Mouse (Mus musculus): Measurements from ENCODE around the gene Trp53. TPM values are rescaled to one million over a fixed set of nuclear protein-coding genes. Genes with fewer than 3 reads are reported as not detected.

Trp53 gene
- total and polyA plus RNA-seq, 2 experiments from 2014 or later = 30.3 to 34.5 TPM

- DNase-seq (ENCODE audit: low spot score) (peak; percentile 78), ATAC-seq (ENCODE audit: low FRiP score) (peak; percentile 50; the same call in 1 of the 2 replicates)
- 0 out of 2 replicates have a peak overlapping the region, but pooled peaks have one; percentile 3 for H3K9ac ChIP-seq (replicated peaks; ENCODE audit: low read length, poor library complexity, severe bottlenecking)
- no peak overlapping the region for H3K4me2 ChIP-seq (ENCODE audit: low read depth, low read length, poor library complexity, severe bottlenecking)
- H3K4me3 ChIP-seq (ENCODE audit: low read depth, low read length) = no peak overlapping the region
- H3K9me3 ChIP-seq (ENCODE audit: low read length) = no peaks in the 10 kb centered on the region
- no peak for TF ChIP-seq CTCF (IDR thresholded peaks at IDR 0.05)
- WGBS = 13% methylated on average over 6 of the region's 6 CpGs
- peaks cover 8% of the 10 kb centered on the region for H3K4me1 ChIP-seq (ENCODE audit: insufficient read depth, low read length)
- no peak overlapping the region for H3K27ac ChIP-seq (ENCODE audit: low read depth, low read length)
- no peaks in the 10 kb centered on the region for H3K27me3 ChIP-seq (ENCODE audit: insufficient read depth, low read length)
- H3K36me3 ChIP-seq (ENCODE audit: insufficient read depth, low read length) = peaks cover 30% of the 10 kb centered on the region
Observed at GRCm38 (mm10) chr11:69600098-69600497, 19.9 kb downstream of the Trp53 start.

- no peaks in the 10 kb centered on the region for H3K9me3 ChIP-seq (ENCODE audit: low read length)
- no peak overlapping the region for H3K27ac ChIP-seq (ENCODE audit: low read depth, low read length)
- H3K9ac ChIP-seq (replicated peaks; ENCODE audit: low read length, poor library complexity, severe bottlenecking) = no peak overlapping the region
- 80% methylated on average over 3 of the region's 3 CpGs for WGBS
- DNase-seq (ENCODE audit: low spot score) = no peak
- ATAC-seq (ENCODE audit: low FRiP score) = no peak
- no peak overlapping the region for H3K4me3 ChIP-seq (ENCODE audit: low read depth, low read length)
- TF ChIP-seq CTCF (IDR thresholded peaks at IDR 0.05) = no peak
- peaks cover 27% of the 10 kb centered on the region for H3K36me3 ChIP-seq (ENCODE audit: insufficient read depth, low read length)
- H3K4me2 ChIP-seq (ENCODE audit: low read depth, low read length, poor library complexity, severe bottlenecking) = no peak overlapping the region
- peaks cover 10% of the 10 kb centered on the region for H3K4me1 ChIP-seq (ENCODE audit: insufficient read depth, low read length)
- no peaks in the 10 kb centered on the region for H3K27me3 ChIP-seq (ENCODE audit: insufficient read depth, low read length)
Observed at GRCm38 (mm10) chr11:69601768-69602167, 21.6 kb downstream of the Trp53 start.

DNA sequence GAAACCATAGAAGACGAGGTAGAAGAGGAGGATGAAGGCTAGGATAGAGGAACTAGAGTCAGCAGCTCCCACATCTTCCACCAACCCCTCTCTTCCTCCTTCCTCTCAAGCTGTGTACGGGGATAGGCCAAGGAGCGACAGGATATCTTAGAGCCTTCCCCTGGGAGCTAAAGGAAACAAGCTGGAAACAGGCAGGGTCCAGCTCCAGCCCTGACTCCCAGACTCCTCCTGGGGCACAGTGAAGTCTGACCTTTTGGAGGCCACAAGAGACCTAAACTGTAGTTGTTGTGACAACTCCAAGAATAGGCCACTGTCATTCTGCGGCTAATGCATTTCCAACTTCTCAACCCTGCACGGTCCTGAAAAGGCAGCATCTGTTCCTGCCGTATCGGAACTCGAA lies 23.4 kb downstream of the Trp53 start:
- Histone ChIP-seq H3K4me2 (ENCODE audit: low read depth, low read length, poor library complexity, severe bottlenecking) (peak overlapping the region; percentile 80), H3K36me3 (ENCODE audit: insufficient read depth, low read length) (peaks cover 27% of the 10 kb centered on the region), H3K9me3 (ENCODE audit: low read length) (no peaks in the 10 kb centered on the region), H3K9ac (replicated peaks; ENCODE audit: low read length, poor library complexity, severe bottlenecking) (no peak overlapping the region), H3K4me1 (ENCODE audit: insufficient read depth, low read length) (peaks cover 10% of the 10 kb centered on the region), H3K4me3 (ENCODE audit: low read depth, low read length) (peak overlapping the region; percentile 91), H3K27ac (ENCODE audit: low read depth, low read length) (peak overlapping the region; percentile 90; the same call in 1 of the 2 replicates), H3K27me3 (ENCODE audit: insufficient read depth, low read length) (no peaks in the 10 kb centered on the region)
- ATAC-seq (ENCODE audit: low FRiP score) (no peak), DNase-seq (ENCODE audit: low spot score) (no peak)
- no peak for TF ChIP-seq CTCF (IDR thresholded peaks at IDR 0.05)
- 80% methylated on average over 8 of the region's 8 CpGs for WGBS

GRCm38 (mm10) chr11:69604347-69604746 lies 24.2 kb downstream of the Trp53 start:
- Histone ChIP-seq H3K9me3 (ENCODE audit: low read length) (no peaks in the 10 kb centered on the region), H3K4me1 (ENCODE audit: insufficient read depth, low read length) (peaks cover 10% of the 10 kb centered on the region), H3K4me2 (ENCODE audit: low read depth, low read length, poor library complexity, severe bottlenecking) (peak overlapping the region; percentile 80), H3K36me3 (ENCODE audit: insufficient read depth, low read length) (peaks cover 27% of the 10 kb centered on the region), H3K27me3 (ENCODE audit: insufficient read depth, low read length) (no peaks in the 10 kb centered on the region), H3K27ac (ENCODE audit: low read depth, low read length) (peak overlapping the region; percentile 90), H3K9ac (replicated peaks; ENCODE audit: low read length, poor library complexity, severe bottlenecking) (peak overlapping the region; percentile 90), H3K4me3 (ENCODE audit: low read depth, low read length) (peak overlapping the region; percentile 91)
- ATAC-seq (ENCODE audit: low FRiP score) = no peak
- no peak for TF ChIP-seq CTCF (IDR thresholded peaks at IDR 0.05)
- no peak for DNase-seq (ENCODE audit: low spot score)
- WGBS = 27% methylated on average over 3 of the region's 3 CpGs

GRCm38 (mm10) chr11:69604795-69605664 lies 24.9 kb downstream of the Trp53 start:
- Histone ChIP-seq H3K4me2 (ENCODE audit: low read depth, low read length, poor library complexity, severe bottlenecking) (peak overlapping the region; percentile 80), H3K9ac (replicated peaks; ENCODE audit: low read length, poor library complexity, severe bottlenecking) (peak overlapping the region; percentile 90), H3K36me3 (ENCODE audit: insufficient read depth, low read length) (peaks cover 26% of the 10 kb centered on the region), H3K4me3 (ENCODE audit: low read depth, low read length) (peak overlapping the region; percentile 91), H3K27ac (ENCODE audit: low read depth, low read length) (peak overlapping the region; percentile 90), H3K9me3 (ENCODE audit: low read length) (no peaks in the 10 kb centered on the region), H3K4me1 (ENCODE audit: insufficient read depth, low read length) (peaks cover 10% of the 10 kb centered on the region), H3K27me3 (ENCODE audit: insufficient read depth, low read length) (no peaks in the 10 kb centered on the region)
- no peak for TF ChIP-seq CTCF (IDR thresholded peaks at IDR 0.05)
- WGBS = 1% methylated on average over 57 of the region's 73 CpGs
- ATAC-seq (ENCODE audit: low FRiP score) (peak; percentile 68), DNase-seq (ENCODE audit: low spot score) (peak; percentile 73)

All from midbrain, postnatal 0 days (tissue).